Mouse (Mus musculus) midbrain, embryonic 13.5 days (tissue): ENCODE data around the gene Mum1l1. TPM values are rescaled to one million over a fixed set of nuclear protein-coding genes. Genes with fewer than 3 reads are reported as not detected.
"Not testable (repeated sequence)": the region's sequence is repeated elsewhere in the genome, so short reads cannot be mapped to it uniquely, and the experiment has no call there.

Experiments
- ATAC-seq: fragments of 200-750 bp; cut with Nextera tagmentation; 2 replicates; pipeline ENCODE4 v1.8.0; 2017; ENCODE audit warnings: mild to moderate bottlenecking, moderate TSS enrichment, moderate library complexity
- H3K27ac ChIP-seq: fragments of 300-500 bp; sonication (generic); 2 replicates; pipeline ENCODE4 v1.5.1; 2015; ENCODE audit warnings: inconsistent platforms, mild to moderate bottlenecking, moderate library complexity
- H3K27me3 ChIP-seq: fragments of 300-500 bp; sonication (generic); 2 replicates; pipeline ENCODE4 v1.6.1; 2015; ENCODE audit warnings: mild to moderate bottlenecking, inconsistent platforms
- H3K36me3 ChIP-seq: fragments of 300-500 bp; sonication (generic); 2 replicates; pipeline ENCODE4 v1.6.1; 2015; ENCODE audit warnings: mild to moderate bottlenecking, inconsistent platforms
- H3K4me1 ChIP-seq: fragments of 300-500 bp; sonication (generic); replicated peaks from 2 replicates; pipeline ENCODE4 v1.6.1; 2015; ENCODE audit warnings: inconsistent platforms
- H3K4me2 ChIP-seq: fragments of 300-500 bp; sonication (generic); replicated peaks from 2 replicates; pipeline ENCODE4 v1.6.1; 2015; ENCODE audit warnings: moderate library complexity, mild to moderate bottlenecking, inconsistent platforms
- H3K4me3 ChIP-seq: fragments of 300-500 bp; sonication (generic); replicated peaks from 2 replicates; pipeline ENCODE4 v1.5.1; 2015; ENCODE audit warnings: mild to moderate bottlenecking, inconsistent platforms
- H3K9ac ChIP-seq: fragments of 300-500 bp; sonication (generic); replicated peaks from 2 replicates; pipeline ENCODE4 v1.6.1; 2015; ENCODE audit warnings: mild to moderate bottlenecking, inconsistent platforms
- H3K9me3 ChIP-seq: fragments of 300-500 bp; sonication (generic); 2 replicates; pipeline ENCODE4 v1.6.1; 2016; ENCODE audit warnings: mild to moderate bottlenecking, inconsistent platforms
- WGBS: fragments of 180-500 bp; shearing (Covaris S2); methylation state at CpG from one replicate; pipeline ENCODE4 v1.1.7; 2015; 5-methylcytosine and 5-hydroxymethylcytosine counted together
- polyA plus RNA-seq: library from polyadenylated mRNA; unstranded; fragments of >200 nt; fragmentation: Nextera tagmentation; extraction: Ambion mirVana; gene quantifications from 2 replicates; pipeline ENCODE4 v1.2.1, GENCODE M21; 2015

Gene Mum1l1
- 7.5 and 9.3 TPM in 2 replicates for polyA plus RNA-seq

GRCm38 (mm10) chrX:139209829-139210225 lies at the start of gene Mum1l1:
TSS of gene Mum1l1 (plus strand) at chrX:139210042.
- peak; percentile 92 for ATAC-seq
- H3K9ac ChIP-seq, result no peak within 1 kb of the TSS; the same call in 1 of the 2 replicates

DNA sequence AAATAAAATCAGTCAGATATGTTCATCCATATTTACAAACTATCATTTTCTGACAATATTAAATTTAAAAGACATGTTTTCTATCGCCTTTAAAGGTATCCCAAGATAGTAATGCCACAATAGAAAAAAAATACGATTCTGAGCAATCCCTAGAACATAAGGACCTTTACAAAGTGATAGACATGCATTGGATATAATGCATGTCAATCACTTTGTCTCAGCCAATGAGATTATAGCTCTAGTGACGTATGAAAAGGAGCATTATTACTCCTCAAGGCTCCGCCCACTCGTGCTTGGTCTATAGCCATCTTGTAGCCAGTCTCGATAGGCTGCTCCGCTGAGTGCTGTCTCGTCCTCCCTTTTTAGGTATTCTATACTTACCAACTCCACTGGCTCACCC lies 30.9 kb upstream of the Mum1l1 start, which contains the start of gene 4933428M09Rik:
Gene 4933428M09Rik, plus strand, starts transcription at position 301 of the 400 bp plus-strand sequence.
- H3K9ac ChIP-seq, result no peak within 1 kb of the TSS
- no peaks in the 10 kb centered on the region for H3K4me1 ChIP-seq
- no peak within 1 kb of the TSS for H3K4me2 ChIP-seq
- WGBS, result 86% methylated on average over 8 of the region's 8 CpGs
- no peaks in the 10 kb centered on the region for H3K27me3 ChIP-seq
- no peaks in the 10 kb centered on the region for H3K36me3 ChIP-seq
- H3K9me3 ChIP-seq, result no peaks in the 10 kb centered on the region
- no peak within 1 kb of the TSS for H3K4me3 ChIP-seq
- no peak within 1 kb of the TSS for H3K27ac ChIP-seq
- ATAC-seq, result no peak

More at GRCm38 (mm10) chrX:139209829-139210225, at the start of gene Mum1l1:
- H3K4me1 ChIP-seq, result no peaks in the 10 kb centered on the region
- no peaks in the 10 kb centered on the region for H3K9me3 ChIP-seq
- H3K4me3 ChIP-seq, result peak within 1 kb of the TSS; percentile 40
- H3K4me2 ChIP-seq, result peak within 1 kb of the TSS; percentile 55
- H3K27me3 ChIP-seq, result peaks cover 13% of the 10 kb centered on the region; the same call in 1 of the 2 replicates
- H3K27ac ChIP-seq, result no peak within 1 kb of the TSS
- 23% methylated on average over 26 of the region's 31 CpGs for WGBS
- H3K36me3 ChIP-seq, result no peaks in the 10 kb centered on the region

DNA sequence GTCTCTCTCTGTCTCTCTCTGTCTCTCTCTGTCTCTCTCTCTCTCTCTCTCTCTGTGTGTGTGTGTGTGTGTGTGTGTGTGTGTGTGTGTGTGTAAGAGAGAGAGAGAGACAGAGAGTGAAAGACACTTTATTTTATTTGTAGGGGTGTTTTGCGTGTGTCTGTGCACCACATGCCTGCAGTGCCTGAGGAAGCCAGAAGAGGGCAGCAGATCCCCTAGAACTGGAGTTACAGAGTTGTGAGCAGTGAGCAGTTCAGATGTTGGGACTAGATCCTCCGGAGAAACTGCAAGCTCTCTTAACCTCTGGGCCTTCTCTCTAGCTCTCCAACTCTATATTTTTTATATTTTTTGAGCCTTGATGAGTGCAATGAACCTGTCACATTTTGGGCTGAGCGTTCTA lies 18.3 kb upstream of the Mum1l1 start:
- not testable (repeated sequence) for H3K4me3 ChIP-seq, H3K27me3 ChIP-seq, H3K4me1 ChIP-seq, H3K36me3 ChIP-seq, H3K27ac ChIP-seq, H3K9me3 ChIP-seq, H3K9ac ChIP-seq, H3K4me2 ChIP-seq, ATAC-seq
- WGBS, result 91% methylated on average over 3 of the region's 3 CpGs

DNA sequence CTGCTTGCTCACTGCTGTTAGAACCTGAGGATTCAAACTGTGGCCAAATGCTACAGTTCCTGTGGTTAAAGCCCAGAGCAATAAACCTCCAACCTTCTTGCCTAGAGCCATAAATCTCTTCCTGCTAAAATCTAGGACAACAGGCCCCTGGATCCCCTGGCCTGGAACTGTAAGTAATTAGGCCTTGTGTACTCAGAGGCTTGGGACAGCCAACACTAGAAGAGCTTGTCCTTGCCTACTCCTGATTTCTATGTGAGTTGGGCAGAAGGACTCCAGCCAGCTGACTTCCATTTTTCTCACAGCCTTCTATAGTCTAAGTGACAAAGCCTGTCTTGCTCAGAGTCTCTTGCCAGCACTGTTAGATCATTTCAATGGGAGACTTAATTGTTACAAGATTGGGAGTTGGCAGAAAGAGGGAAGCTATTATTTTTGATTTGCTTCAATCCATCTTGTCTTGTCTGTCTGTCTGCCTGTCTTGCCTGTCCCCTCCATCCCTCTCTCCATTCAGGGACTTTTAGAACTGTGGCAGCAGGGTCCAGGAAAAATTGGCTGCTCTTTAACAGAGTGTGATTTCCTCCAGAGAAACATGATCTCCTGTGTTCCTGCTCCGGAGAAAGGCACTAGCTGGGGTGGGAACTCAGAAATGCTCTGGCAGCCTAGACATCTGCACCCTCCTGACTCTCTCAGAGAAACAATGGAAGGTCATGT lies 15.1 kb upstream of the Mum1l1 start:
- no peaks in the 10 kb centered on the region for H3K9me3 ChIP-seq
- H3K4me2 ChIP-seq, result no peak overlapping the region
- 57% methylated on average over 1 of the region's 1 CpGs for WGBS
- ATAC-seq, result no peak
- no peaks in the 10 kb centered on the region for H3K27me3 ChIP-seq
- H3K4me3 ChIP-seq, result no peak overlapping the region
- no peaks in the 10 kb centered on the region for H3K4me1 ChIP-seq
- no peak overlapping the region for H3K9ac ChIP-seq
- H3K36me3 ChIP-seq, result no peaks in the 10 kb centered on the region
- H3K27ac ChIP-seq, result no peak overlapping the region

DNA sequence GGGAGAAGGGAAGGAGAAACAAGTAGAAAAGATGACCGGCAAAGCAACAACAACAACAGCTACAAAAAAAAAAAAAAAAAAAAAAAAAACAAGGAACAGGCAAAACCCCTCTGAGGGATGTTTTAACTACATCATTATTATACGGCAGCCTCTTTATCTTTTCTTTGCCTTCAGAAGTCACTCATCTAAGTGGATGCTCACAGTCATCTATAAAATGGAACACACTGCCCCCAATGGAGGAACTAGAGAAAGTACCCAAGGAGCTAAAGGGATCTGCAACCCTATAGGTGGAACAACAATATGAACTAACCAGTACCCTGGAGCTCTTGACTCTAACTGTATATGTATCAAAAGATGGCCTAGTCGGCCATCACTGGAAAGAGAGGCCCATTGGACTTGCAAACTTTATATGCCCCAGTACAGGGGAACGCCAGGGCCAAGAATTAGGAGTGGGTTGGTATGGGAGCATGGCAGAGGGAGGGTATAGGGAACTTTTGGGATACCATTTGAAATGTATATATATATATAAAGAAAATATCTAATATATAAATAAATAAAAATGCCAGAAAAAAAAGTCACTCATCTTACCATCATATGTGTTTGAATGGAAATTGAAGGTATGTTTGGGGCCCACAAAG lies 532 bp upstream of the Mum1l1 start:
- peak overlapping the region; percentile 55 for H3K4me2 ChIP-seq
- H3K9ac ChIP-seq, H3K4me1 ChIP-seq, H3K9me3 ChIP-seq, H3K27me3 ChIP-seq, H3K27ac ChIP-seq, H3K36me3 ChIP-seq: not testable (repeated sequence)
- peak overlapping the region; percentile 40; the same call in 1 of the 2 replicates for H3K4me3 ChIP-seq
- 84% methylated on average over 4 of the region's 4 CpGs for WGBS
- ATAC-seq, result peak; percentile 60

GRCm38 (mm10) chrX:139214765-139215164 lies 4.9 kb downstream of the Mum1l1 start:
- Histone ChIP-seq H3K4me2 (no peak overlapping the region), H3K4me3 (no peak overlapping the region), H3K36me3 (no peaks in the 10 kb centered on the region), H3K27ac (no peak overlapping the region), H3K27me3 (peaks cover 13% of the 10 kb centered on the region; the same call in 1 of the 2 replicates), H3K4me1 (no peaks in the 10 kb centered on the region), H3K9me3 (no peaks in the 10 kb centered on the region), H3K9ac (no peak overlapping the region)
- no peak for ATAC-seq
- WGBS, result 78% methylated on average over 4 of the region's 4 CpGs

DNA sequence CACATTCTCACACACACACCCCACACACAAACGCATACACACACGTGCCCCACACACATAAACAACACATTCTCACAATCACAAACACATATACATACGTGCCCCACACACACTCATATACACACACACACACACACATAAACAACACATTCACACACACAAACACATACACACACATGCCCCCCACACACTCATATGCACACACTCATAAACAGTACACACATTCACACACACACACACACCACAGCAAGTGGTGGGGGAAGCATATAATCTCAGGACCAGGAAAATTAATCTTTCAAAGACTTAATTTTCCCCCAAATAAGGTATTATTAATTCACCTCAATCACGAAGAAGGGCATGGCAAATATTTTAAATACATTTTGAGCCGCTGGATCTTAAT lies 6.6 kb downstream of the Mum1l1 start:
- Histone ChIP-seq H3K9ac (no peak overlapping the region), H3K27me3 (peaks cover 9% of the 10 kb centered on the region; the same call in 1 of the 2 replicates), H3K27ac (no peak overlapping the region), H3K4me3 (no peak overlapping the region; the same call in 1 of the 2 replicates), H3K9me3 (no peaks in the 10 kb centered on the region), H3K4me2 (peak overlapping the region; percentile 55), H3K4me1 (no peaks in the 10 kb centered on the region), H3K36me3 (no peaks in the 10 kb centered on the region)
- peak; percentile 49; the same call in 1 of the 2 replicates for ATAC-seq
- 69% methylated on average over 5 of the region's 5 CpGs for WGBS

DNA sequence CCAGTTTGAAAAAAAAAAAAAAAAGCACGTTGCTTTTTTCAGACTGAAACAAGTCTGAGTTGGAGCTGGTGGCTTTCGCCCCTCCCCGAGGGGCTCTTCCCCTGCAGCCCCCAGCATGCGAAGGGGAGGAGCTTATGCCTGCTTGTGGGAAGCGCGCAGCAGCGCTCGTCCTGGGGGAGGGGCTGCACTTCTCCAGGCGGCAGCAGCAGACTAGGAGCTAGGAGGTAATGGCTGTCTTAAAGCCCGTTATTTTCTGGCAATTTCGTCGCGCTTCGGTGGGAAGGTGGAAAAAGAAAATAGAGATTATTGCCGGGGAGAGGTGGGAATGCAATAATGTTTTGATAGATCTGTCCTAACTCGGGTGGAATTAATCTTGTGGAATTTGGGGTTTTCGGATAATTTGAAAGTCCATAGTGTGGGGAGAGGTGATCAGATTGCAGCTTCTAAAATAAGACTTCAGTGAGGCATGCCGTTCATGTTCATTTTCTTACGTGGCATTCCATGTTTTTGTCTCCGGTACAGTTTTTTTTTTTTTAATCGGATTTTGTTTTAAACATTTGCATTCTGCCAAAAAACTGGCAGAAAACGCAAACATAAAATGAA lies 7.2 kb downstream of the Mum1l1 start:
- Histone ChIP-seq H3K36me3 (no peaks in the 10 kb centered on the region), H3K4me1 (no peaks in the 10 kb centered on the region), H3K9ac (peak overlapping the region; percentile 39; the same call in 1 of the 2 replicates), H3K27me3 (peaks cover 7% of the 10 kb centered on the region; the same call in 1 of the 2 replicates), H3K27ac (no peak overlapping the region), H3K4me2 (peak overlapping the region; percentile 55), H3K9me3 (no peaks in the 10 kb centered on the region), H3K4me3 (peak overlapping the region; percentile 41)
- ATAC-seq, result peak; percentile 96
- WGBS, result 22% methylated on average over 22 of the region's 22 CpGs

- no peaks in the 10 kb centered on the region for H3K36me3 ChIP-seq
- 48% methylated on average over 10 of the region's 10 CpGs for WGBS
- H3K4me2 ChIP-seq, result peak overlapping the region; percentile 55
- ATAC-seq, result no peak
- H3K9me3 ChIP-seq, result no peaks in the 10 kb centered on the region
- no peaks in the 10 kb centered on the region for H3K4me1 ChIP-seq
- H3K9ac ChIP-seq, result no peak overlapping the region
- peak overlapping the region; percentile 41 for H3K4me3 ChIP-seq
- no peak overlapping the region for H3K27ac ChIP-seq
- H3K27me3 ChIP-seq, result peaks cover 7% of the 10 kb centered on the region; the same call in 1 of the 2 replicates
Measured at GRCm38 (mm10) chrX:139217776-139218175, 7.9 kb downstream of the Mum1l1 start.

DNA sequence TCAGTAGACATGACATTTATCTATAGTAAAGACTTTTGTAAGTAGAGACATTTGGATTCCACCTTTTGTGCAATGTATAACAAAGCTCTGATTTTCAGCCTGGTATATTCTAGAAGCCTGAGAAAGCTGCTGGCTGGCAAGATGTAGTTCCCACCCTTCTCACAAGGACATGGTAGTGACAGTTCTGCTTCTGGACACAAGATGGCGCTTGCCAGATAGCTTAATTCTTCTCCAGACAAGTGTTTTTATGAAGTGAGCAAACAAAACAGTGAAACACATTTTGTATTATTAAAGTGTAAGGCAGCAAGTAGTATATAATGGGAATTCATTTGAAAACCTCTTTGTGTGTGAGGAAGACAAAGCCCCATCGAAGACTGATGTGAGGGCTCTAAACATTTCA lies 9.2 kb downstream of the Mum1l1 start:
- 28% methylated on average over 2 of the region's 2 CpGs for WGBS
- H3K36me3 ChIP-seq, result no peaks in the 10 kb centered on the region
- H3K4me2 ChIP-seq, result no peak overlapping the region
- H3K27me3 ChIP-seq, result peaks cover 4% of the 10 kb centered on the region; the same call in 1 of the 2 replicates
- no peaks in the 10 kb centered on the region for H3K9me3 ChIP-seq
- no peak for ATAC-seq
- H3K27ac ChIP-seq, result no peak overlapping the region
- no peaks in the 10 kb centered on the region for H3K4me1 ChIP-seq
- H3K4me3 ChIP-seq, result no peak overlapping the region
- no peak overlapping the region for H3K9ac ChIP-seq

DNA sequence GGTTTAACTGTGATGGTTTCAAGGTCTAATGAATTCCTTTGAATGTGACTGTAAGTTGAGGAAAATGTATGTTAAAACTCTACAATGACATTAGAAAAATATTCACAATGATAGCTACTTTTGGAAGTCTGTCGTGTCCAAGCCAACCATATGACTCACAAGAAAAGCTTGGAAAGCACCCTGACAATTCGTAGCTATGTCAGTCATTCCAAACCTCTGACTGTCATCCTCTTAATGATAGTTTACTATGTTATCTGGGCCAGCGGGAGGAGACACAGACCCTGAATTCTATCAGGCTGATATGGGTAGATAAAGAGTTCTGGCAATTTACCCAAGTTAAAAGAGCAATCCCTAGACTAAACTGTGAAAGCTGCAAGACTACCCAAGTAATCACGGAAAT lies 11.0 kb downstream of the Mum1l1 start:
- no peak overlapping the region for H3K4me2 ChIP-seq
- H3K27ac ChIP-seq, result no peak overlapping the region
- no peaks in the 10 kb centered on the region for H3K4me1 ChIP-seq
- 89% methylated on average over 4 of the region's 4 CpGs for WGBS
- H3K9me3 ChIP-seq, result no peaks in the 10 kb centered on the region
- ATAC-seq, result no peak
- no peak overlapping the region for H3K9ac ChIP-seq
- H3K4me3 ChIP-seq, result no peak overlapping the region
- H3K36me3 ChIP-seq, result no peaks in the 10 kb centered on the region
- H3K27me3 ChIP-seq, result no peaks in the 10 kb centered on the region; the same call in 1 of the 2 replicates

DNA sequence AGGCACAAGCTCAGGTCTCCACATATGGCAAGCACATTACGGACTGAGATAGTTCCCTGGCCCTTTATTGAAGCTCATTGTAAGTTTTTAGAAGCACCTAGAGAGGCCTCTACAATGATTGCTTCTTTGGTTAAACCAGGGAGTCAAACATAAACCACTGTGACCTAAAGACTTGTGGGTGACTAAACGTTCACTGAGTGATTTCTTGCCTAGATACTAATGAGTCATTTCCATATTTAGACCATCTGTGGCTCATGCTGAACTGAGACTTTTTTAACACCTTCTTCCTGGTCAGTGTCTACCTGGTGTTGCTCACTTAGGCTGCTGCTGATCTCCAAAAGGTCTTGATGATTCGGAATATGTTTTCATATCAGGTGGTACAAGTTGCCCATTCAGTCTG lies 12.1 kb downstream of the Mum1l1 start:
- H3K9ac ChIP-seq, result no peak overlapping the region
- no peaks in the 10 kb centered on the region for H3K4me1 ChIP-seq
- 77% methylated on average over 3 of the region's 3 CpGs for WGBS
- H3K9me3 ChIP-seq, result no peaks in the 10 kb centered on the region
- no peak overlapping the region for H3K4me3 ChIP-seq
- no peak for ATAC-seq
- no peaks in the 10 kb centered on the region; the same call in 1 of the 2 replicates for H3K27me3 ChIP-seq
- no peak overlapping the region for H3K27ac ChIP-seq
- no peaks in the 10 kb centered on the region for H3K36me3 ChIP-seq
- no peak overlapping the region for H3K4me2 ChIP-seq
